Mouse (Mus musculus) small intestine, adult 2 months (tissue): ENCODE measurements at regions not wholly inside any gene's neighbourhood (a gene's known extent, or its start where the extent isn't known, plus 50 kb on each side); places are given as distances from the start of the nearest gene placed in this dataset.

Experiments used
- CTCF ChIP-seq: fragments of 200-500 bp; IDR thresholded peaks from 2 replicates; pipeline ENCODE4 v1.5.1; 2012; ENCODE audit warnings: low read depth, mild to moderate bottlenecking, control low read depth, inconsistent platforms, low read length, moderate library complexity, mixed read lengths; ENCODE audit not compliant: insufficient replicate concordance, insufficient read length; ENCODE audit errors: extremely low read depth
- POLR2A ChIP-seq: fragments of 200-500 bp; IDR thresholded peaks from 2 replicates; pipeline ENCODE4 v1.6.1; 2012; ENCODE audit warnings: low read depth, mild to moderate bottlenecking, control low read depth, inconsistent platforms, low read length, moderate library complexity

DNA sequence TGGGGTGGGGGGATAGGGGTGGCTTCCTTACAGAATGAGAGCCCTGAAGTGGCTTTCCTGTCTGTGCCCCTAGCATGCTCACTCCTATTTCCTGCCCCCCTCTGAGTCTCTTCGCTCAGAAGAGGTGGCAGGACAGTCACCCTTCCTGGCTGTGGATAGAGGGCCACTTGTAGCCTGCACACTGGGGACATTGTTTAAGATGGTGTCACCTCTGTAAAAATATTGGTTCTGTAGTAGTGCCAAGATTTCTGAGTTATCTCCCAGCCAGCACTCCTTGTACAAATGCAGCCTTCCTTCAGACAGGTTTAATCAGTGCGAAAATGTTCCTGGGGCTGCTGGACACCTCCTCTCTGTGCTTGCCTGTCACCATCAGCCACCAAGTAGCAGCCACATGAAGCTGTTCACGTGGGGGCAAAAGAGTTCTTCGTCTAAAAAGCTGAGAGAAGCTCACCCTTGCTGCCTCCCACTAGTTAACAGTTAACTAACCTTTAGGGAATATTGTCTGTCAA, 136.1 kb upstream of the Id2 start:
- TF ChIP-seq CTCF, result no peak
- no peak for TF ChIP-seq POLR2A
